Mouse (Mus musculus) thymus, adult 2 months (tissue): Measurements from ENCODE around the gene Katnb1.

Experiments
- CTCF ChIP-seq: fragments of 200-500 bp; IDR thresholded peaks from 2 replicates; pipeline ENCODE4 v1.5.1; 2012; ENCODE audit warnings: mild to moderate bottlenecking, control low read depth, low read length, moderate library complexity, borderline replicate concordance; ENCODE audit not compliant: control insufficient read depth, poor library complexity, insufficient read depth; ENCODE audit errors: extremely low read depth
- POLR2A ChIP-seq: fragments of 200-500 bp; IDR thresholded peaks from 2 replicates; pipeline ENCODE4 v1.6.1; 2012; ENCODE audit warnings: mild to moderate bottlenecking, low read length, control low read depth, moderate library complexity; ENCODE audit not compliant: control insufficient read depth, poor library complexity, insufficient read depth; ENCODE audit errors: extremely low read depth

- TF ChIP-seq CTCF = no peak
- no peak for TF ChIP-seq POLR2A
Observed at GRCm38 (mm10) chr8:95139051-95139365, 58.0 kb downstream of the Katnb1 start.
